Mouse (Mus musculus): ENCODE measurements around the gene Limch1.

The Limch1 gene

DNA sequence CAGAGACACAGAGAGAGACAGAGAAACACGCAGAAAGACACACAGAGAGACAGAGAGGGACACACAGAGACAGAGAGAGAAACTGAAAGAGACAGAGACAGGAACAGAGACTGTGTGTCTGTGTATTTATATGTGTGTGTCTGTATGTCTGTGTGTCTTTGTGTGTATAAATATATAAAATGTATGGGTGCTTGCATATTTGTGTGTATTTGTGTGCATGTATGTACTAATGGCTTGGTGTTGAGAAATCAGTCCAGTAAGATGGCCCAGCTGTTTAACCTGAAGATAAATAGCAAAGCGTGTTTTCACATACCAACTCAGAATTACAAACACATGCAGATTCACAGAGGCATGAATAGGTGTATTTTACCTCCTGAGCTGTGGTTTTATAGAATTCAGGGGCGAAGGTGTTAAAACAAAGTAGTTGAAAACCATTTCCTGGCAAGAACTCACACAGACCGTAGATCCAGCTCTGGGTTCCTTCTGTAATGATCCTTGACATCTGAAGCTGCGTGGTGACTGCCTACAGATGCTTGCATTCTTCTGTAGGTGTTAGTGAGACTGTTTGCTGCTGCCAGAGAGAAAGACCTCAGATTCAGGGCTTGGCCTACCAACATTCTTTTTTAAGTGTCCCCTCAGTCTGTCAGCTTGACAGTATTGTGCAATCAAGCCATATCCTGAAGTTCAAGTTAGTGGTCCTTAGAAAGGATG, 140.9 kb downstream of the Limch1 start:
- no peak for DNase-seq

DNA sequence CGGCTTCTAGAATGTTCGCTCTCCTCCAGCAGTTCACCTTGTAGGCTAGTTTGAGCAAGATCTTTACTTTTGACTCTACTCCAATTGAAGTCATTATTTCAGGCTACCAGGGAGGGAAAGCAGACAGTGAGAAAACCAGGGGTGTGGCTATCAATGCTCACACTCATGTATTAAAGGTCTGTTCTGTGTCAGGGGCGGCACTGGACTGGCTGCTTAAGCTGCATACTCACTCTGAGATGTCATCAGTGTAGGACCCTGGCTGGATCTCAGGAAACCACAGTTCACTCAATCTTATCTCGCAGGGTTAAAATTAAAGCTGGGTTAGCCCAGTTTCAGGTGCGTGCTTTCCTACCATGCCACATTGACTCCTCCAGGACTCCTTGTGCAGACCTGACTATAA, 142.4 kb downstream of the Limch1 start:
- DNase-seq = no peak

DNA sequence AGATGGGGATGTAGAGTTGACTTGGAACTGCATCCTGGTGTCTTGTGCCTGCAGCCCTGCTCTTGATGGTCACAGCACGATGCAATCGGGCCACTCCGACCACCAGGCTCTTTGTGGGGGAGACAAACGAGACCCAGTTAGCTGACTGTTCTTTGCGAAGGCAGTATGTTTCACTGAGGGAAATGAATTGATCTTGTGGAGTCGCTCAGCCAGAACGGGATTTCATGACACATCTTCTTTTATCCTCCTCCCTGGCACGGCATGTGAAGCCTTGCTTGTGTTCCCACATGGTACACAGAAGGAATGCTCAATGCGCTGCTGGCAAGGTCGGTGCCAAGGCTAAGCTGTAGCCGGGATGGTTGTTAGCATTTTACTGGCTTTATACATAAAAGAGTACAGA, 143.7 kb downstream of the Limch1 start:
- DNase-seq = peak; percentile 56 to 59

DNA sequence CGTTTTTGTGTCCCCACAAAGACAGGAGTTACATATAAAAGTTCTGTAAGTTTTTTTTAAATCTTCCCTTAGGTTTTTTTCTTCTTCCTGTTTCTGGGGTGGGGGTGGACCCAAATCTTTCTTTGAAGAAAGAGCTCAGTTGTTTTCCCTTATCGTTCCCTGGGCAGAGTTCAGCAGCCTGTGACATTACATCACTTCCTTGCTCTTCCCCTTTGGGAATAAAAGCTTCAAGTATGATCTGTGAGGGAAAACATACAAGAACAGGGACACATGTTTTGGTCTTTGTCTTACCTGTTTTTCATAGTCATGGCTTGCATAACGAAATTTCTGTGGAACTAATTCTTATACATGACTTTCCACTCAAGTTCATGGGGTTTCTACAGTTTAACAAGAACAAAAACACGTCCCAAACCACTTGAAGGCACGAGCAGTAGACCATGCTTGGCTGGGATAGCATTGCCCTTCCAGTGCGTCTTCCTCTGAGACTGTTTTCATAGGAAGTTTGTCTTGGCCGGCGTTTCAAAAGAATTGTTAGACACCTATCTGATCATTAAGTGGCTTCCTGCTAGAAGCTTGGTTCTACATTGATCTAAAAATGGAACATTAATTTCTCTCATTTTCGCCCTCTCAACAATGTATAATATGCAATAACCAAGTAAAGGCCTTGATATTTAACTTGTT, 150.0 kb downstream of the Limch1 start:
- DNase-seq = no peak

DNA sequence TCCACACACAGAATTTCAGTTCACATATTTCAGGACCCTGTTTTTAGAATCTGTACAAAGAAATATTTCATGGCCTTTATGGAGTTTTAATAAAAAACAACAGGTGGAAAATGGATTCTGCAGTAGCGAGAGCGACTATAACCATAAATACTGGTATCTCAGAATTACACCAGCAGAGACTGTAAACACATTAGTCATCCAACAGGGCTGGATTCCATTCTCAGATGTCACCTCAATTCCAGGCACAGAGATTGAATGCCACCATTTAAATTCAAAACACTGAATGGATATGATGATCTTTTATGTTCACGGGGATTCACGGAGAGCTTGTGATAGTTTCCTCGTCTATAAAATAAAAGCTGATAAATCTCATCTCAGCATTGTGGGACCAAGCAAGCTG, 152.0 kb downstream of the Limch1 start:
- DNase-seq = no peak

DNA sequence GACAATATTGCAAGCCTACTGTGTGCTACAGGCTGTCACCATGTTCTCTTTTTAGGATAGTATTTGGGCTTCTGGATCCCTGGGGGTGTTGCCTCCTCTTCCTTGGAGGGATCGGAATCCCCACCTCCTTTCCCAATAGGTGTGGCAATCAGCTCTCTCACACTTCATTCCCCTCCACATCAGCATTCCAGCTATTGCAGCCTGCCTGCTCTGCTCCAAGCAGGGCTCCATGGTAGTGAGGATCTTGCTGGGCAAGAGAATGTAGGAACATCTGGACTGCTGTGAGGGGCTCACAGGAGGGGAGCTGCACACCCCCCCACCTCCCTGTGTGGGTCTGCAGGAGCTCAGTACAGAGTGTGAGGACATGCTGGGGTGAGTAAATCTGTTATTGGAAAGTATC, 152.6 kb downstream of the Limch1 start:
- DNase-seq = no peak

DNA sequence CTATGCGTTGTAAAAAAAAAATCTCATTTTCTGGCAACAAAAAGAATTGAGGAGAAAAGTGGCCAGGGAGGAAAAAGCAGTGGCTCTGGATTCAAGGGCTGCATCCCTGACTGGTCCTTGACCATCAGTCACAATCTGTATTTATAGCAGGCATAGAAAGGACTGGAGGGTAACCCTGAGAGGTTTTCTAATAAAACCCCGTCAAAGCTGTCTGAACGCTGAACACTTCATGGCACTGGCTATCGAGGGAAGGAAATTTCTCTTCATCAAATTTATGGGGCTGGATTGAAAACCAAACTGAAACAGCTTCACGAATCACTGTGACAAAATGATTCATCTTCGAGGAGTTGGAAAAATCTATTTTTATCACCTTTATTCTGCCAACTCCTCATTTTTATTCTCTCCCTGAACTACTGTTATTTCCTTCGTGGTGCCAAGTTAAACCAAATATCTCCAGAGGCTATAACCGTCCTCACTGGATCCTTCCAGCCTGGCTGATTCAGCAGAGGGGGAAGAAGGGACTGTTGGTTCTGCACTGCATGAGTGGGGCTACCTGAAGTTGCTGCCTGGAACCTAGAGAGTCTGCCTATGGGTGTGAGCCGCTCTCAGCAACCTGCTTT, 153.3 kb downstream of the Limch1 start:
- DNase-seq = no peak

DNA sequence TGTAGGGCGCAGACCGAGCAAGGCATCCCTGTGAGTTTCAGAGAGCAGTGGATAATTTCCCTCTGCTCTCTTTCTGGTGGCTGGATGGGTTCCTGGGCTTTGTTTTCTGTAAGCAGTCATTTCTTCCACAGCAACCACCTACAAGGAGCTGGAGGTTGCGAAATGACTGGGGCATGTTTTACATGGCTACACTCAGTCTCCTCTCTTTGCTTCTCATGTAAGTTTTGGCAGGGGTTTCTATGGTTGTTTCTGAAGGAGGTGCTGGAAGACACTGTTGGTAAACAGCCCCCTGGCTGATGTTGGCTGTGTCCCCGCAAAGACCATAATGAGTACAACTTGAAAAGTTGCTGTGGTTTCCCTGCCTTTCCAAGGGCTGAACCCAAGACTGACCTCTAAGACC, 155.5 kb downstream of the Limch1 start:
- DNase-seq = no peak

DNA sequence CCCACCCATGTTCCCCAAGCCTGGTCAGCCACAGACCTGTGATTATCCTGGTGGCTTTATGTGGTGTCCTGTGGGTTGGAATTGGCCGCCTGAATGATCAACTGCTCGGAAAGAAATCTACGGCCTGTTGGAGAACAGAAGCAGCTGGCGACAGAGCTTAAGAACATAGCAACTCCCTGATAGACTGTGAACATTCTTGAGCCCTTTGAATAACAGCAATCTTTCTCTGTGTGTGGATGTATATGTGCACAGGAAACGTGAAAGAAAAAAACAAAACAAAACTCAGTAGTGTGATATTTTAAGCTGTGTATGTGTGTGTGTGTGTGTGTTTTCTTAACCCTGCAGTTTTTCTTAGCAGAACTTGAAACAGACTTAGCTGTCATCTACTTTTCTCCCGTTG, 159.2 kb downstream of the Limch1 start:
- no peak for DNase-seq

DNA sequence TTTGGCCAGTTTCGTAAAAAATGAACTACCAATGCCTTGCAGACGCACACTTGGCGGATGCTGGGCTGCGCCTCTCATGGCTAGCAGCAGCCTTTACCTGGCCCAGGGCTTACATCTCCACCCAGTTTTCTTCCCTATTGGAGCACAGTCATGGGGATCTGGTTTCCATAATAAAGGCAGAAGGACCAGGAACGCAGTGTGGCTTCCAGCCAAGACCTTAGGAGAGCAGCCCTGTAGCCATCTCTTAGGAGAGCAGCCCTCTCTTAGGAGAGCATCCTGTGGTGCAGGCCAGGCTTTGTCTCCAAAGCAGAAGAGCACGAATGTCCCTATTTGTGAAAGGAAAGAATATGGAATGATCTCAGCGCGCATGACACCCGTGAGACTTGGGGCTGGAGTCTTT, 163.3 kb downstream of the Limch1 start:
- peak; percentile 49 to 67 for DNase-seq

DNA sequence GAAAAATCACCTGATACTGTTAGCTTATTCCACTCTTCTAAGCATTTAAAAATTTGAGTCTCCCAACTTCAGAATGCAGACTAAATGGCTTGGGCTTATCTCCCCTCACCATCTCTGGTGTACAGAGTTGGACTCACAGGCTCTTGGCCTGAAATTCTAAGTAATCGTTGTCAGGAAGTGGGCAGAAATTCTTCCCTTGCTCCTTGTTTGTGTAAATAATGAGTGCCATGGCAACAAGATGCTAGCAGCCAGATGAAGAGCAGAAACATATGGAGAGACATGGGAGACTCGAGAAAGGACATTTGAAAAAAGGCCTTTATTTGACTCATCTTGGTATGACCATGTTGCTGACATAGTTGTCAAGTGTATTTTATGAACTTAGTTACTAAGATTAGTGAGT, 164.3 kb downstream of the Limch1 start:
- no peak for DNase-seq

DNA sequence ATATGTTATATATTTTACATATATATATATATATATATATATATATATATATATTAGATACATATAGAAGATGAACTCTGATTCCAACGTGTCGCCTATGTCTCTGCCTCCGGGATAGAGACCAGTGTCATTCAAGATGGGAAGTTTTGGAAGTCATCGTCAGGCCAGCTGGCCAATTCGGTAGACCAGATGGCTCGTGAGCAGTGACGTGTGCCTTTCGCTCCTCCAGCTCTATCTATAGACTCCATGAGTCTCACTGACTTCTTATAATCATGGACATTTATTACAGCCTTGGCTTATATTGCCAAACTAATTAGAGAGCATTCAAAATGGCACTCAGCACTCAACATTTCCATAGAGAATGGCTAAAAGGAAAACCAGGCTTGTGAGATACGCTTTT, 165.0 kb downstream of the Limch1 start:
- peak in 1 of 2 experiments; percentile 30 for DNase-seq

DNA sequence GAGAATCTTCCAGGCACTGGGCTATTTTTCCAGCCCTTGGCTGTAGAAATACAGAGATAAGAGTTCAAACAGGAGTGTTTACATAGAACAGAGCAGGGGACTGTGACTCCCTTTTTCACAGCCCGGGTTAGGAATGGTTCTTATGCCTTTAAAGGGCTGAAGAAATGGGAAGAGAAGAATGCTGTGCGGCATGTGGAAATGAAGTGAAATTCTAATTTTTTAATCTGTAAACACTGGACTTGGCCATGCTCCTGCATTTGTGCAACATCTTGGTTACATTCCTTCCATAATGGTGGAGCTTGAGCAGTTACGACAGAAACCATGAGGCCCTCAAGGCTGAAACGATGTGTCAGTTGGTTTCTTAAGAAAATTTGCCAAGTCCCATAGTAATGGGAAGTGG, 165.4 kb downstream of the Limch1 start:
- DNase-seq = no peak

DNA sequence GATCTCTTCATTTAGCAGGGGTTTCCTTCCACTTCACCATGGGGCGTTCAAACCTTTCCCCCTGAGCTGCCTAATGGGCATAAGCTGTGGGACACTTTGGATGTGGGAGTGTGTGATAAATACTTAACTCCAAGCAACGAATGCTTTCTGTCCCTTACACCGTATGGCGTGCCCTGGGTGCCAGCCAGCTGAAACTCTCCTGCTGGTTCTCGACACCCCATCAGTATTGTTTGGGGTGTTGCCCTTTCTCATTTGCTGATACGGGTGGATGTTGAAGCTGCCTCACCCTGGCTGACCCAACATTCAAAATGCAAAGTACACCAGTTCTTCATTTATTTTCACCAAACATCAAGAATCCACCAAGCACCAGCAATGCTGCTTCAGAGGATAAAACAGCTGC, 168.2 kb downstream of the Limch1 start:
- DNase-seq = peak in 1 of 2 experiments; percentile 37

DNA sequence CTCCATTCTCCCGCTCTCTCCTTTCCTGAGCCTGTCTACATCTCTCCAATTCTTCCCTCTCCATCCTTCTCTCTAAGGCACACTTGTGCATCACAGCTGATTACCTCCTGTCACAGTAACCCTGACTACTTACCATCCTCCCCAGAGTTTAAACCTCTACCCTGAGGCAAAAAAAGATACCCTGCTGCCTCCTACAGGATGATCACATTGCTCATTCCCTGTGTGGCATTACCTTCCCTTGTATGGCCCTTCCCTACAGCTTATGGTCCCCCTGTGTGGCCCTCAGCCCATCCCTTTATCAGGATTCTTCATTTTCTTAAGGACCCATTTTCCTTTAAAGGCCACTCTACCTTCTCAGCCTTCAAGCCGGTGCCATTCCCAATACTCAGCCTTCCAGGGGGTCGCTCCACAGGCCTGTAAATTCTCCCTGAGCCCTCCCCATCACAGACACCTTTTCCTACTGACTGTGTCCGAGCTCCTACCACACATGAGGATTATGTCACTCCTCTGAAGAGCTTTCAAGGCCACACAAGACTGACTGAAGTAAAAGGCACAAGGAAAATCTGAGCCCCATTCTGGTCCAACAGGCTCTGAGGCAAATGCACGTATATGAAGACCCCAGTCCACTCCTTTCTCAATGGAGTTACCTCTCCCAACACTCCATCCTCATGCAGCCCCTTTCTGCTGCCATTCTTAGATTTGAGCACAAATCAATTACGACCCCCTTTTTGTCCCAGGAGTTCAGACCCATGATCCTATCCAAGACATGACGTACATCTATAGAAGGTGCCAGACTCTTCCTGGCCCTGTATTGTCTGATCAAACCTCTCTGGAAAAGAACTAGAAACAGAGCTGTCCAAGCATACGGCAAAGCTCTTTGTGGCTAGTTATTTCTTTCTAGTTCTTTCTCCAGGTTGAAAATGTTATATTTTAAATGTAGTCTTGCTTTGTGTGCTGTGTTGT, 172.0 kb downstream of the Limch1 start:
- no peak for DNase-seq

DNA sequence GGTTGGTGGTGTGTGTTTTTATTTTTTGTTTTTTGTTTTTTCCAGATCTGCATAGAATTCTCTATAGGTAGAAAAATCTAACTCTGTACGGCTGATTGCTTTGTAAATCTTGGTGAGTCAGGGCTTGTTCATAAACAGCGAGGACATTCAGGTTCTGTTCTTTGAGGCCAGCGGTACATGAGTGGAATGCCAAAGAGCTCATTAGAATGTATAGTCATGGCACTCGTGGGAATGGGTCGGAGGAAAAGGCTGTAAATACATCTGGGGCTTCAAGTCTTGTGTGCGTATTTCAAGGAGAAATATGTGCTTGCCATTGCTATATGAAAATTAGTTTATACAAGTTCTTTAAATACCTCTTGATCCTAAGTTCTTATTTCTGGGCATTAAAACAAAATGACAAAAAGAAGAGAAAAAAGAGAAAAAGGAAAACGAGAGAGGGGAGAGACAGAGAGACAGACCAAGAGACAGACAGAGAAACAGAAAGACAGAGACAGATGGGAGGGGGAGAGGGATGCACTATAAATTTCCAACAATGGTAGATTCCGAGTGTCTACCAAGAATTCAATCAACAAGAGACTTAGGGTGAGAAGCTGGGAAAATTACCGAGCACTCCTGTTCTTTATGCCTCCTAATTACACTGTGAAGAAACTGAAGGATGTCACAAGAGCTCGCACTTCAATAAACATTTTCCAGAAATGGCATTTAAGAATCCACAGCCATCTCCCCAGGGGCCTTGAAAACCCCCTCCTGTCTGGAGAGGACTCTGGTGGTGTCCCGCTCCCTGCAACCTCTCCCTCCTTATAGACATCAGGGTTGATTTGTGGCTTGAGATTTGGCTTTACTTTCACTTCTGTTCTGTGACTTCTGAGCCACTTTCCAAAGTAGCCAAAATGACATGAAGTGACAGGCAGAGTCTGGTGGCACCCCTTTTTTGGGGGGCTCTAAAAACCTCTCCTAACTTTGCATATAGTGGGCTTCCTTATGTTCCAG, 173.0 kb downstream of the Limch1 start:
- DNase-seq = no peak

DNA sequence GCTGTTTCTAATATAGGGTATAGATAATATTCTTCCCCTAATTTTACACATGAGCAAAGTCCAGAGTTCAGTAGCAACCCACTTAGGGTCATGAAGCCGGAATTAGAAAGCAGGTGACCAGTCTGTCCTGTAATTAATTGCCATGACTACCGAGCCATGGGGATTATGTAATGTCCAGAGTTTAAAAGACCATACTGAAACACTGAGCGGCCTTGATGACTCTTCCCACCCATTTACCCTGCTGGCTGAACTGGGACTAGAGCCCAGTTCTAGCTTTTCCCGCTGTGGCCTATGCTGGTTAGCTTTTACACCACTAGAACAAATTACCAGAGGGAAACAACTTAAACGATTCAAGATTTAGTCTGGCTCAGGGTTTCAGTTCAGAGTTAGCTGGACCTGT, 177.0 kb downstream of the Limch1 start:
- DNase-seq = peak; percentile 39

DNA sequence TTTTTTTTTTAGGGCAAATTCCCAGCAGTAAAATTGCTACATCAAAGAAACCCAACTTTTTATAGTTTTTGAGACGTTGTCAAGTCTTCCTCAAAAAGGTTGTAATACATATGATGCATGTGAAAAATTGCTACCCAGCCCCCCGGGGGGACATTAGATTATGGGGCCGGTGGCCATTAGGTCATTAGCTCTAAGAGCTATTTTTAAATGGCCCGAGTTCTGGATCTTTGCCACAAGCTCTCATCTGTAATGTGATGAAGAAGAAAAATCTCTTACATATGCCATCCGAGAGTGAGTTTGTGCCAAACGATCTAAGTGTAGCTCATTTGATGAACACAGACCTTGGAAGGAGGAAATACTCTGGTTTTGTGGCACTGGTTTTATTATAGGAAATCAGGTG, 183.7 kb downstream of the Limch1 start:
- DNase-seq = peak in 1 of 2 experiments; percentile 23

DNA sequence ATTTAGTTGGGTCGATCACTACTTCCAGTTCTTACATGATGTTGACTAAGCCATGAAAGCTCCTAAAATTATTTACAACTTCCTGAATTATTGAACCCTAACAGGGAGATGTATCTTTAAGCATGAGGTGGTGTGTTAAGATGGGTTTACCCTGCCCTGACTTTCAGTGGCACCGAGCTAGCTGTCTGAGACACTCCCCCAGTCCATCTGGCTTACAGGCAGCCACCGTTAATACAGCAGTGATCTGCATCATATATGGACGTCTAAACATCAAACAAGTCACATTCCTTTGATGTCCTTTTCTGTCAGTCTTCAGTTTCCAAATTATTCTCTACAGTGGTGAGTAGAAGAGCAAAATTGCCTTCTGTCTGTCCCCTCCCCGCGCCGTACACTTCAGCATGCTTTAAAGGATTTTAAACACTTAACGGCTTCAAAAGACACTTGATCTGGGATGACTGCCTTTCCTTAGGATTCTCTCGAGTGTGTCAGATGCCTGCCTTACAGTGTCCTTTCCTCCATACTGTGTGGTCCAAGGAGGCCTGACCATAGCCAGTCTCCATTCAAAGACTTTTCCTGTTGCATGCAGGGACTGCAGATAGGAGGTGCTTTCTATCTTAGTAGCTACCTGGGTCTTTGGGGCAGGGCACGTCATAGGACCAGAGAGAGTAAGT, 187.6 kb downstream of the Limch1 start:
- no peak for DNase-seq

DNA sequence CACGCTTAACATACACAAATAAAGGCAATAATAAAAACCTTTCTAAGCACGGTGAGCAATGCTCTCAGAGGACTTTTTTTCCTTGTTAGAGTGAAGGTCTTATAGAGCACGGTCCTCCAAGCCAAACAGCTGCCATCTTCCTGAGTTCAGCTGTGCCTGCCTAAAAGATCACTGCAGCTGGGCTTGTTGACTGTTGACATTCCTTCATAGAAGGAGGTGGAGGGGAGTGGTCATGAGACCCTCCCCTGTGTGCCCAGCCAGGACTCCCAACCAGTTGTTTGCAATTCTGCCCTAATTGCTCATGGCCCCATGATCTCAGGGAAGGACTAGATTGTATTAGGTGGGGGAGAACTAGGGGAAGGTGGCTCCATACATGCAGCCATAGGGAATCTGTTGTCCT, 189.0 kb downstream of the Limch1 start:
- no peak for DNase-seq

DNA sequence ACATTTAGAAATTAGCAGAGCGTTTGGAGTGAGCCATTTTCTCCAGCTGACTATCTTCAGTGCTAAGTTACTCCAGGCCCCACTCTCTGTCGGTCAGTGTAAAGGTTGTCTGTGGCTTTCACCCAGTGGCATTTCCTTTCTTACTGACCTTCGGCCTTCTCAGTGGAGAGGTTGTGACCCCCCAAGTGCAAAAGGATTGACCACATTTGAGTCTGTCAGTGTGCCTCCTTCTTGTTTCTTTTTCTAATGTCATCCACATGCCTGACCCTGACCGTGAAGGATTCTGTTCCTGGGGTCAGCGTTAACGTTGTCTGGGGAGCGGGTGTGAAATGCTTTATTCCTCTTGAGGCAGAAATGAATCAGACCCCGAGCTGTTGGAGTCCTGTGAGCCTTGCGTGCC, 191.7 kb downstream of the Limch1 start:
- no peak for DNase-seq
